Mouse (Mus musculus) embryonic facial prominence, embryonic 15.5 days (tissue): Measurements from ENCODE around the gene Gm12184. TPM values are rescaled to one million over a fixed set of nuclear protein-coding genes. Genes with fewer than 3 reads are reported as not detected.

ENCODE experiments used
- ATAC-seq: fragments of 200-750 bp; cut with Nextera tagmentation; 2 replicates; pipeline ENCODE4 v1.8.0; 2017; ENCODE audit warnings: low read depth, moderate TSS enrichment; ENCODE audit not compliant: insufficient number of reproducible peaks, low FRiP score, low TSS enrichment
- H3K27ac ChIP-seq: fragments of 300-500 bp; sonication (generic); replicated peaks from 2 replicates; pipeline ENCODE4 v1.5.1; 2015; ENCODE audit warnings: mild to moderate bottlenecking, inconsistent platforms
- H3K27me3 ChIP-seq: fragments of 300-500 bp; sonication (generic); 2 replicates; pipeline ENCODE4 v1.6.1; 2015; ENCODE audit warnings: inconsistent platforms
- H3K36me3 ChIP-seq: fragments of 300-500 bp; sonication (generic); 2 replicates; pipeline ENCODE4 v1.6.1; 2015; ENCODE audit warnings: mild to moderate bottlenecking, inconsistent platforms
- H3K4me1 ChIP-seq: fragments of 300-500 bp; sonication (generic); 2 replicates; pipeline ENCODE4 v1.6.1; 2015; ENCODE audit warnings: inconsistent platforms
- H3K4me2 ChIP-seq: fragments of 300-500 bp; sonication (generic); replicated peaks from 2 replicates; pipeline ENCODE4 v1.6.1; 2015; ENCODE audit warnings: mild to moderate bottlenecking, inconsistent platforms
- H3K4me3 ChIP-seq: fragments of 300-500 bp; sonication (generic); replicated peaks from 2 replicates; pipeline ENCODE4 v1.5.1; 2015; ENCODE audit warnings: mild to moderate bottlenecking, inconsistent platforms
- H3K9ac ChIP-seq: fragments of 300-500 bp; sonication (generic); 2 replicates; pipeline ENCODE4 v1.6.1; 2015; ENCODE audit warnings: inconsistent platforms
- H3K9me3 ChIP-seq: fragments of 300-500 bp; sonication (generic); replicated peaks from 2 replicates; pipeline ENCODE4 v1.6.1; 2016; ENCODE audit warnings: inconsistent platforms
- WGBS: fragments of 180-500 bp; shearing (Covaris S2); methylation state at CpG from one replicate; pipeline ENCODE4 v1.1.7; 2015; 5-methylcytosine and 5-hydroxymethylcytosine counted together
- polyA plus RNA-seq: library from polyadenylated mRNA; unstranded; fragments of >200 nt; fragmentation: Nextera tagmentation; extraction: Ambion mirVana; gene quantifications from 2 replicates; pipeline ENCODE4 v1.2.1, GENCODE M21; 2015

The Gm12184 gene
- polyA plus RNA-seq, 1 experiment from 2014 or later, result 2.3 TPM

DNA sequence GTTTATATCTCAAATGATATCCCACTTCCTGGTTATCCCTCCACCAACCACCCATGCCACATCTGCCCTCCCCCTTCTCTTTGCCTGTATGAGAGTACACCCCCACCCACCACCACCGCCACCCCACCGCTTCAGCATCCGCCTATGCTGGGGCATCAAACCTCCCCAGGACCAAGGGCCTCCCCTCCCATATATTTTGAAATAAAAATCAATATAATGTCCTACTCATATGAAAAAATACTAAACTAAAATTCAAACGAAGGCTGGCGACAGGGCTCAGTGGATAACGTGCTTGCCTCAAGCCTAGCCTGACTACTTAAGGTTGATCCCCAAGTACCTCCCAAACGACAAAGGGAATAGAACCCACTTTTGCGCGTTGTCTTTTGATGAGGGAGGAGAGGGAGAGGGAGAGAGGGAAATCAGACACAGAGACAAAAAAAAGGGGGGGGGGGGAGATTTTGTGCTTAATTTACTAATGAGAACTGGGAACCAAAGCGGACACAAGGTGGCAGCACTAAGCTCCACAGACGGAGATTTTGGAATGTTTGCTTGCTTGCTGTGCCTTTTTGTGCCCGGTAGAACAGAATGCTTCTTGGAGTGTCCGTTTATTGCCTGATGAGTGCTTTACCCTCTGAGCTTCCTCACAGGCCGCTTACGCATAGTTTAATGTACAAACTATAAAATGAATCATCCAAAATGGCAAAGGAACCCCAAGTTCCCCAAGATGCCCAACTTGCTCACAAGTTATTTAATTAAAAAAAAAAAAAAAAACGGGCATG lies 38.0 kb downstream of the Gm12184 start:
- Histone ChIP-seq H3K36me3 (no peaks in the 10 kb centered on the region), H3K9me3 (no peaks in the 10 kb centered on the region), H3K4me3 (peak overlapping the region; percentile 41), H3K27ac (no peak overlapping the region), H3K4me2 (peak overlapping the region; percentile 59), H3K4me1 (0 out of 2 replicates have a peak, but pooled peaks cover 7% of the 10 kb centered on the region), H3K27me3 (no peaks in the 10 kb centered on the region), H3K9ac (0 out of 2 replicates have a peak overlapping the region, but pooled peaks have one; percentile 28)
- WGBS, result 6% methylated on average over 16 of the region's 16 CpGs
- ATAC-seq, result no peak

DNA sequence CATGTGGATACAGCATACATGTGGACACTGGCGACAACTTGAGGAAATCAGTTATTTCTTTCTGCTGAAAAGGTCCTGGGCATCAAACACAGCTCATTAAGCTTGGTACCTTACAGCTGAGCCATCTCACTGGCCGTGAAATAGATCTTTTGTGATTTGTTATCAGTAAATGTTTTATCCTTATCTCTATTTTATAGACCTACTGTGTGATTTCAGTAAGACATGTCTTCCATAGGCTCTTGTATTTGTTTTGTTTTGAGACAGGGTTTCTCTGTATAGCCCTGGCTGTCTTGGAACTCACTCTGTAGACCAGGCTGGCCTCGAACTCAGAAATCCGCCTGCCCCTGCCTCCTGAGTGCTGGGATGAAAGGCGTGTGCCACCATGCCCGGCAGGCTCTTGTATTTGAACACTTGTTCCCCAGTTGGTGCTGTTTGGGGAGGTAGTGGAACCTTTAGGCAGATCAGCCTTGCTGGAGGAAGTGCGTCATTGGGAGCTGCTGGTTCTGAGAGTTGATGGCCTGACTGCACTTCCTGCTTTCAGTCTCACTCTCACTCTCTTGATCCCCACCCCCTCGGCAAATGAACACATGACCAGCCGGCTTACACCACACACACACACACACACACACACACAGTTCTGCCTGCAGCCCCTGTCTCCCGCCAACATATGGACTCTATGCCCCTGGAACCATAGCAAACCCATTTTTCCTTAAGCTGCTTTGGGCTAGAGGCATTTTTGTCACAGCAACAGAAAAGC lies 38.8 kb downstream of the Gm12184 start:
- no peak overlapping the region for H3K9ac ChIP-seq

DNA sequence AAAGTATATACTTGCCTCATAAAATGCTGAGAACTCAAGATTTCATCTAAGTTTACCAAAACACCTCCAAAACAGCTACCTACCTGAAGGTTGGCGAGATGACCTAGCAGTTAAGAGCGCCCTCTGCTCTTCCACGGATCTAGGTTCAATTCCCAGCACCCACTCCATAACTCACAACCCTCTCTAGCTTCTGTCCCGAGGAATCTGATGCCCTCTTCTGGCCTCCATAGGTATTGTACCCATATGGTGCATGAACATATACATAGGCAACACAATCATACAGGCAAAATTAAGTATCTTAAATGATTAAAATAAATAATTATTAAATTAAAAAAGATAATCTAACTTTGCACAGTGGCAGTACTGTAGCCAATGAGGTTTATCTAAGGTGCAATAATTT lies 44.2 kb downstream of the Gm12184 start:
- ATAC-seq, result no peak
- Histone ChIP-seq H3K9me3 (no peaks in the 10 kb centered on the region), H3K9ac (no peak overlapping the region), H3K4me3 (no peak overlapping the region), H3K27me3 (no peaks in the 10 kb centered on the region), H3K4me2 (no peak overlapping the region), H3K27ac (no peak overlapping the region), H3K4me1 (no peaks in the 10 kb centered on the region), H3K36me3 (no peaks in the 10 kb centered on the region)
- WGBS, result 89% methylated on average over 4 of the region's 4 CpGs

More for the DNA sequence above, 38.8 kb downstream of the Gm12184 start:
- peak; percentile 39; the same call in 1 of the 2 replicates for ATAC-seq
- no peaks in the 10 kb centered on the region for H3K27me3 ChIP-seq
- H3K4me3 ChIP-seq, result peak overlapping the region; percentile 41
- peak overlapping the region; percentile 59 for H3K4me2 ChIP-seq
- 0 out of 2 replicates have a peak, but pooled peaks cover 7% of the 10 kb centered on the region for H3K4me1 ChIP-seq
- WGBS, result 51% methylated on average over 10 of the region's 10 CpGs
- no peak overlapping the region for H3K27ac ChIP-seq
- no peaks in the 10 kb centered on the region for H3K9me3 ChIP-seq
- H3K36me3 ChIP-seq, result no peaks in the 10 kb centered on the region

DNA sequence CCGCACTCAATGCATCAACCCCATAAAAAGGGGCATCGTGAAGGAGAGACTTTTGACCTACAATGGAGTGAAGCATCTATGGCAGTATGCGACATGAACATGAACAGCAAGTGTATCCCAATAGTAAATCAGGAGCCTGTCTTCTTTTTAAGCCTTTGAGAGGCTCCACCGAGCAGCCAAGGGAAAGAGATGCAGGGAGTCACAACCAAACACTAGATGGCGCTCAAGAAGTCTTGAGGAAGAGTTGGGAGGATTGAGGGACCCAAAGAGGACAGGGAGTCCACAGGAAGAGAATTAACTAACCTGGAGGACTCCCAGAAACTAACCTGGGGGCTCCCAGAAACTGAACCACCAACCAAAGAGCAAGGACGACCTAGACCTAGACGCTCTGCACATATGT lies 47.0 kb downstream of the Gm12184 start:
- no peak overlapping the region for H3K27ac ChIP-seq
- H3K9me3 ChIP-seq, result no peaks in the 10 kb centered on the region
- ATAC-seq, result no peak
- WGBS, result 39% methylated on average over 7 of the region's 7 CpGs
- H3K4me1 ChIP-seq, result peaks cover 2% of the 10 kb centered on the region
- H3K4me3 ChIP-seq, result no peak overlapping the region
- no peak overlapping the region for H3K4me2 ChIP-seq
- no peak overlapping the region for H3K9ac ChIP-seq
- H3K36me3 ChIP-seq, result no peaks in the 10 kb centered on the region
- H3K27me3 ChIP-seq, result no peaks in the 10 kb centered on the region

DNA sequence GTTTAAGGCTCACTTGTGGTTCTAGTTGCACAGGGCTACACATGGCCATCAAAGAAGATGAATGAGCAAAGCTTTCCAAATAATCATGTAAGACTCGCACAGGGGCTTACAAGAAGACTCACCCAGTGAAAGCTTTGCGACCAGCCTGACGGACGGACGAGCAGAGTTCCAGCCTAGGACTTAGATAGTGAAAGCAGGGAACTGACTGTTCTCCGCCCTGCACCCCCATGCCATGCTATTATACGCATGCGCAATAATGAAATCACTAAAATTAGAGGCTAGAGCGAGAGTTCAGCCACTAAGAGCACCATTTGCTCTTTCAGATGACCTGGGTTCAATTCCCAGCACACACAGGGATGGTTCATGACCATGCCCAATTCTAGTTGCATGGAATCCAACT lies 49.2 kb downstream of the Gm12184 start:
- H3K27ac ChIP-seq, result no peak overlapping the region
- WGBS, result 89% methylated on average over 9 of the region's 9 CpGs
- H3K9ac ChIP-seq, result no peak overlapping the region
- no peaks in the 10 kb centered on the region for H3K36me3 ChIP-seq
- H3K4me1 ChIP-seq, result peaks cover 6% of the 10 kb centered on the region
- no peak for ATAC-seq
- no peak overlapping the region for H3K4me3 ChIP-seq
- H3K27me3 ChIP-seq, result no peaks in the 10 kb centered on the region
- H3K4me2 ChIP-seq, result no peak overlapping the region
- H3K9me3 ChIP-seq, result no peaks in the 10 kb centered on the region

DNA sequence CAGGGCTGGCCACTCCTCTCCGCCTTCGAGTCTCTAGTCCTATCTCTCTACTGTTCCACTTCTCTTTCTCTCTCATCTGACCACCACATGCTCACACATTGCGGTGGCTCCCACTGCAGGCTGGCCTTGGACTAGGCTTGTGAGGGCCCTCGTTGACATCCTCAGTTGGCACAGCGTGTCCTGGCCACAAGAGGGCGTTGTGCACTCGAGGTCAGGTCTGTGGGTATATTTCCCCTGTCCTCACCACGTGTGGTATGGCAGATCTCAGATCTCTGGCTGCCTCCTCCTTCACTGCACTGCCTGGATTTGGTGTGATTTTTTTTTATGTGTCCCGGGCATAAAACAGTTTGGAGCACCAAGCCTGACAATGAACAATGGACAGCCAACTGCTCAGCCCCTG lies 49.8 kb downstream of the Gm12184 start:
- WGBS, result 45% methylated on average over 9 of the region's 9 CpGs
- ATAC-seq, result no peak
- Histone ChIP-seq H3K4me1 (peaks cover 6% of the 10 kb centered on the region), H3K9me3 (no peaks in the 10 kb centered on the region), H3K36me3 (no peaks in the 10 kb centered on the region), H3K4me3 (no peak overlapping the region), H3K27ac (no peak overlapping the region), H3K9ac (no peak overlapping the region), H3K4me2 (no peak overlapping the region), H3K27me3 (no peaks in the 10 kb centered on the region)

DNA sequence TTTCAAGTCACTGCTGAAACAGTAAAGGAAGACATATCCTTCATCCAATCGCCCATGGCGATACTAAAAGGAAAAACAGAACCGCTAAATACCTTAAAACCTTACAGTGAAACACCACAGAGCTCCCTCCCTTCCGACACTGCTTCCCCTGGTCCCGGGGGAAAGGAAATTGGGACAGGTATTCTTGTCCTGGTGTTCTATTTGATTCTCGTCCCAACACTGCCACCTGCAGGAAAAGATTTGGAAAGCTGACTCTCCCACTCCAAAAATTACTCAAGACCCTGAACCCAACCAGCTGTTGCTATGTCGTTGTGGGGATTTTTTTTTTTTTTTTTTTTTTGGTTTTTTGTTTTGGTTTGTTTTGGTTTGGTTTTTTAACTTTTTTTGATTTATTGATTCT lies 51.0 kb downstream of the Gm12184 start:
- ATAC-seq, result no peak
- Histone ChIP-seq H3K9ac (no peak overlapping the region), H3K9me3 (no peaks in the 10 kb centered on the region), H3K4me1 (peaks cover 6% of the 10 kb centered on the region), H3K36me3 (no peaks in the 10 kb centered on the region), H3K27ac (no peak overlapping the region), H3K4me2 (no peak overlapping the region), H3K27me3 (no peaks in the 10 kb centered on the region), H3K4me3 (no peak overlapping the region)
- WGBS, result 2% methylated on average over 7 of the region's 7 CpGs

Other genes starting within 250 kb of the Gm12184 start
- 718 and 762 TPM in 2 replicates for gene Rack1, start 26.3 kb downstream of the Gm12184 start, polyA plus RNA-seq
- gene Trim41, start 9.3 kb downstream of the Gm12184 start, polyA plus RNA-seq, result 7.5 and 8.1 TPM in 2 replicates
- 5.4 and 5.8 TPM in 2 replicates for gene Trim7, start 515 bp downstream of the Gm12184 start, polyA plus RNA-seq
- gene Irgm1, start 45.0 kb upstream of the Gm12184 start, polyA plus RNA-seq, result 8.3 and 8.8 TPM in 2 replicates
- 0.20 and 0.49 TPM in 2 replicates for gene Gm5431, start 75.6 kb upstream of the Gm12184 start, polyA plus RNA-seq
- 2.1 and 8.5 TPM in 2 replicates for gene Psme2b, start 119.5 kb upstream of the Gm12184 start, polyA plus RNA-seq
- not detected in 2 replicates for gene Olfr56, start 152.2 kb upstream of the Gm12184 start, polyA plus RNA-seq
- 0.49 and 0.75 TPM in 2 replicates for gene 9930111J21Rik1, start 152.7 kb upstream of the Gm12184 start, polyA plus RNA-seq
- not detected in 2 replicates for gene Gm12185, start 165.6 kb upstream of the Gm12184 start, polyA plus RNA-seq
- gene Tgtp1, start 167.5 kb upstream of the Gm12184 start, polyA plus RNA-seq, result 0.24 and 0.42 TPM in 2 replicates
- 0.83 and 0.91 TPM in 2 replicates for gene 9930111J21Rik2, start 224.6 kb upstream of the Gm12184 start, polyA plus RNA-seq
- gene Tgtp2, start 237.6 kb upstream of the Gm12184 start, polyA plus RNA-seq, result 0.21 TPM in 2 replicates
- 2.1 and 2.6 TPM in 2 replicates for gene Ifi47, start 249.9 kb upstream of the Gm12184 start, polyA plus RNA-seq